Mouse (Mus musculus) embryonic fibroblast, embryonic 13.5 days (primary cell): ENCODE results near the gene Cavin2. TPM values are rescaled to one million over a fixed set of nuclear protein-coding genes. Genes with fewer than 3 reads are reported as not detected.
A peak's percentile ranks its signal among the peaks of the same experiment; 100 is the strongest.

Experiments used
- H3K27ac ChIP-seq: 2 replicates; pipeline ENCODE4 v1.5.1; 2012; ENCODE audit warnings: low read length, control low read depth, inconsistent platforms; ENCODE audit not compliant: insufficient read depth
- H3K4me1 ChIP-seq: 2 replicates; pipeline ENCODE4 v1.6.1; 2011; ENCODE audit warnings: low read length; ENCODE audit not compliant: control insufficient read depth, insufficient read depth
- H3K4me3 ChIP-seq: 2 replicates; pipeline ENCODE4 v1.5.1; 2011; ENCODE audit warnings: mild to moderate bottlenecking, control low read depth, low read length; ENCODE audit not compliant: insufficient read depth
- CTCF ChIP-seq: IDR thresholded peaks from 2 replicates; pipeline ENCODE4 v1.5.1; 2011; ENCODE audit warnings: mild to moderate bottlenecking, control low read depth, low read length, moderate library complexity, borderline replicate concordance; ENCODE audit not compliant: insufficient read depth
- POLR2A ChIP-seq: IDR thresholded peaks from 2 replicates; pipeline ENCODE4 v1.6.1; 2011; ENCODE audit warnings: low read depth, mild to moderate bottlenecking, control low read depth, low read length, moderate library complexity
- polyA plus RNA-seq: library from polyadenylated mRNA; stranded (reverse); fragments of >200 nt; gene quantifications from 2 replicates; pipeline ENCODE4 v1.2.4, GENCODE M21; 2011; ENCODE audit warnings: low read depth; ENCODE audit not compliant: missing spikeins, insufficient read length

Cavin2 gene
- polyA plus RNA-seq, 1 experiment: 66.9 TPM

- TF ChIP-seq CTCF (no peak), POLR2A (no peak)
- H3K4me3 ChIP-seq: no peak overlapping the region
- no peak overlapping the region for H3K27ac ChIP-seq
- H3K4me1 ChIP-seq: no peaks in the 10 kb centered on the region
Measured at GRCm38 (mm10) chr1:51307056-51307455, 18.1 kb downstream of the Cavin2 start.

- no peak for TF ChIP-seq CTCF
- TF ChIP-seq POLR2A: no peak
- H3K4me1 ChIP-seq: no peaks in the 10 kb centered on the region
- no peak overlapping the region for H3K4me3 ChIP-seq
- no peak overlapping the region for H3K27ac ChIP-seq
Measured at GRCm38 (mm10) chr1:51315476-51315875, 26.6 kb downstream of the Cavin2 start.

GRCm38 (mm10) chr1:51323506-51323905, 34.6 kb downstream of the Cavin2 start:
- Histone ChIP-seq H3K4me3 (no peak overlapping the region), H3K27ac (no peak overlapping the region), H3K4me1 (no peaks in the 10 kb centered on the region)
- no peak for TF ChIP-seq POLR2A
- no peak for TF ChIP-seq CTCF

DNA sequence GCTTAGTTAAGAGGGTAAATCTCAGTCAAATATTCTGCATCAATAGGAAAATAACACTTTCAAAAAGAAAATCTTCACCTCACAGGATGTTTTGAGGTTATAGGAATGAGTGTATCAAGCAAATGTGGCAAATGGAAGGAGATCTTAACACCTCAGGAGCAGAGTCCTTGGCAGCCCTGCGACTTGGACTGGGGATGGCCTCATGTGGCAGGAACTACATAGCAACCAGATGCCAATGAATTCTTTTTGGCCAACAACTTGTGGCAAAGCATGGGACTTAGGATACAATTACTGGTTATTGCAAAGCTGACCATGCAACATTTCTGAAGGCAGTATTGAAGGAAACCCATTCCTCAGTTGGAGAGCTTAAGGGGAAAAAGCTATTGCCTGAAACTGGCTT, 39.6 kb downstream of the Cavin2 start:
- TF ChIP-seq CTCF (no peak), POLR2A (no peak)
- H3K4me3 ChIP-seq: no peak overlapping the region
- no peak overlapping the region for H3K27ac ChIP-seq
- H3K4me1 ChIP-seq: no peaks in the 10 kb centered on the region; the same call in none of the 2 replicates

GRCm38 (mm10) chr1:51332986-51333385, 44.1 kb downstream of the Cavin2 start:
- TF ChIP-seq POLR2A (no peak), CTCF (no peak)
- H3K4me3 ChIP-seq: peak overlapping the region; percentile 7; the same call in 1 of the 2 replicates
- H3K4me1 ChIP-seq: peaks cover 4% of the 10 kb centered on the region
- peak overlapping the region; percentile 47 for H3K27ac ChIP-seq

DNA sequence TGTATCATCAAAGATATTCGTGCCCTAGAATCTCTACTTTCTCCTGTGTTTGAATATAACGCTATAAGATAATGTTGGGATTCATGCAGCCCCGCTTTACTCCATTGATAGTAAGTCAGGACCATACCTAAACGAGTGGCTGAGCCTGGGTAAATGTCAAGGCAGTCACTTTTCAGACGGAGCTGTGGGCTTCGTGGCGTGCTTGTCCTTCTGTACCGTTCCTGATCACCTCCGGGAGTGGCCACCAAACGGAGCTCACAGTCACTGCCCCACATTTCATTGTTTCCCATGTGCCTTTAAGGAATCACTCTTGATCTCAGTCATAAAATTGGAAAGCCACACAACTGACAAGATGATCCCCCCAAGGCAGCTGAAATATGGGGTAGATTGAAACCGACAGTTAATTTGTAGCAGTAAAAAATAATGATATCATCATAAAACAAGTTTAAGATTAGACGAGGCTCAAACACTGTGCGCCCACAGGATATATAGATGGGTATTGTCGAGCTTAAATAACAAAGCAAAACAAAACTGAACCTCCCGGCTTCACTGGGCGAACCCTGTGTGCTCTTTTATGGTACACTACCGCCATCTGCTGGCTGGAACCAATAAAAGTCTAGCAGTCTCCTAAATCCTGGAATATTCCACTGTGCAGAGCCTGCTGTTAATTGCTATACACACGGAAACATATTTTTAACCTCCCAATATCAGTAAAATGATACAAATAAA, 44.8 kb downstream of the Cavin2 start:
- peaks cover 4% of the 10 kb centered on the region for H3K4me1 ChIP-seq
- H3K4me3 ChIP-seq: peak overlapping the region; percentile 7; the same call in 1 of the 2 replicates
- TF ChIP-seq POLR2A (peak; percentile 28; the same call in 1 of the 2 replicates), CTCF (peak; percentile 10; the same call in 1 of the 2 replicates)
- H3K27ac ChIP-seq: peak overlapping the region; percentile 47

DNA sequence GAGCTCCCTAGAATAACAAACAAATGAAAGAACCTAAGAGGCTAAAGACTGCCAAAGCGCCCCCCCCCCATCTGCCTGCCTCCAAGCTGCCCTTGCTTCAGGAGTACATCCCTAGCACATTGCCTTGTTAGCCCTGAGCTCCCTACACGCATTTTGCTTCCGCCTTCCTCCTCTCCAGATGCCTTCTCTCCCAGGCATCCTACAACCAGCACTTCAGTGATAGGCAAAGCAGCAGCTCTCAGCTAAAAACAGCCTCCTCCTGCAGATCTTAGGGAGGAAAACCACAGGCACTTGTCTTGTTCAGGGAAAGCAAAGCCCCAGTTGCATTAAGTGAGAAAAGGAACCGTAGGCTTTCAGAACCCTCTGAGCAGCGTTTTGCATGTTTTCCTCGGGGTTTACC, 45.4 kb downstream of the Cavin2 start:
- no peak overlapping the region for H3K27ac ChIP-seq
- TF ChIP-seq CTCF: no peak
- no peak for TF ChIP-seq POLR2A

DNA sequence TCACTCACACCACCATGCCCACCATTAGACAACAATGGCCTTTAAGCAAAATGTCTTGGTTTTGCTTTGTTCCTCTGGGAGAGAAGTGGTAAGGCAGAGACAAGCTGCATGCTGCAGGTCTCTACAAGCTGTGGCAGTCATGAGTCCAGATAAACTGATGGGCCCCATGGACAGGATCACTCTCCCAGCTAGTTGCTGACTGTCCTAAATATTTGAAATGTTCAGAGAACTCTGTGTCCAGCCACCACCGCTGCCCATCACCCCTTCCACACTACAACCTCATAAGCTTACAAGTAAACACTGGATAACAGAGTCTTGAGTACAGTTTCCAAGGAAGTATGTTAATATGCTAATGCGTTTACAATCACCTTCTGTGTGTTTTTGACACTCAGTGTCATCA, 46.2 kb downstream of the Cavin2 start:
- H3K27ac ChIP-seq: no peak overlapping the region
- H3K4me1 ChIP-seq: peaks cover 4% of the 10 kb centered on the region
- TF ChIP-seq POLR2A: no peak
- no peak for TF ChIP-seq CTCF
- H3K4me3 ChIP-seq: no peak overlapping the region

More for the DNA sequence above, 45.4 kb downstream of the Cavin2 start:
- Histone ChIP-seq H3K4me3 (no peak overlapping the region), H3K4me1 (peaks cover 4% of the 10 kb centered on the region)

DNA sequence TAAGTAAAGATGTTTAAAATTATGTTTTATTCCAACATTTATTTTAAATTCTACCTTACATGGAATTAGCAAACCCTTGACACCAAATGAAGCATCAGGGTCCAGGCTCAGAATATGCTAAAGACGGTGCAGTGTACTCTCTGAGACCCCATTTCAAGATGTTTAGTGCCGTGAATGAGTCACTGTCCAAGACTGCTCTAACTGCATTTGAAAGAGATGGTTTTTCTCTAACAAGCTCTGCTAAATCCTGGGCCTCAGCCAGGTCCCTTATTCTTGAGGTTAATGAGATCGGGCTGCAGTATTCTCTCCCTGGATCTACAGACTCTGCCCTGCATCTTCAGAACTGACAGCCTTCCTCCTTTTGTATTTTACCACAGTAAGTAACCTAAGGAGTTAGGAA, 55.2 kb downstream of the Cavin2 start:
- Histone ChIP-seq H3K4me3 (no peak overlapping the region), H3K4me1 (peaks cover 3% of the 10 kb centered on the region; the same call in 1 of the 2 replicates), H3K27ac (peak overlapping the region; percentile 2; the same call in 1 of the 2 replicates)
- no peak for TF ChIP-seq POLR2A
- no peak for TF ChIP-seq CTCF

GRCm38 (mm10) chr1:51347596-51347995, 58.7 kb downstream of the Cavin2 start:
- no peak overlapping the region for H3K4me3 ChIP-seq
- peaks cover 3% of the 10 kb centered on the region; the same call in 1 of the 2 replicates for H3K4me1 ChIP-seq
- H3K27ac ChIP-seq: no peak overlapping the region
- TF ChIP-seq POLR2A (no peak), CTCF (no peak)
